Mouse (Mus musculus) ES-Bruce4 (cell line): Measurements from ENCODE around the gene Mrpl42.

ENCODE experiments used
- EP300 ChIP-seq: IDR thresholded peaks from 2 replicates; pipeline ENCODE4 v1.6.1; 2011; ENCODE audit warnings: low read depth, low read length; ENCODE audit not compliant: insufficient read depth
- POLR2A ChIP-seq: IDR thresholded peaks from one replicate; pipeline ENCODE4 v1.8.1; 2011; ENCODE audit warnings: low read length; ENCODE audit not compliant: insufficient read depth

DNA sequence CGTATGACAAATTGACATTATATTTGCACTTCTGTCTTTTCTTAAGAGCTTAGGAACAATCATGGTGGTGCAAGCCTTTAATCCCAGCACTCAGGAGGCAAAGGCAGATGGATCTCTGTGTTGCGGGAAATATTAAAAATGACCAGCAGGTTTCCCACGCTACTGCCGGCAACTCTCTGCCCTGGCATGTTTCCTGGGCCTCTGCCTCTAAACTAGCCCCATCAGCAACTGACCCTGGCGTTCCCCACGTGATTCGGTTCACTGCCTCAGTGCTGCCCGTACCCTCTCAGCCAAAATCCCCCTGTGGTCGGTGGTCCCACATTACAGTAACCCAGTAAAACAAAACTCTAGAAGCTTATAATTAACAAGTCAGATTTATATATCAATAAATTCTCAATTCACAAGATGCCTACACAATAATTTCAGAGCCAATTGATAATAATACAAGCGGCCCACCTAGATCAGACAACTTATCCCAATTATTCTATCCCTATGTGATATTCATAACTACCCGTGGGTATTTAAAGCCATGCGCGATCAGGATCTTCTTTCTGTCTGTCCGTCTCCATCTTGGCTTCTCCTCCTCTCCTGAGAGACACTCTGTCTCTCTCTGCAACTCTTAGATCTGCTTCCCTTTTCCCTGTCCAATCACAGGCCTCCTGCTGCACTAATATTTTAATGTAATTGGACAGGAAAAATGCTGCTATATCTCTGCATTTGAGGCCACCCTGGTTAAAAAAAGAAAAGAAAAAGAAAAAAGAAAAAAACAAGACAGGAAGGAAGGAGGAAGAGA lies 1.9 kb upstream of the Mrpl42 start:
- no peak for TF ChIP-seq POLR2A
- no peak for TF ChIP-seq EP300
